Mouse (Mus musculus): ENCODE measurements around the gene Ift88. TPM values are rescaled to one million over a fixed set of nuclear protein-coding genes. Genes with fewer than 3 reads are reported as not detected.
A peak's percentile ranks its signal among the peaks of the same experiment; 100 is the strongest.

Gene Ift88
- total RNA-seq (2015; ENCODE audit: low replicate concordance) (0.58 and 2.7 TPM in 2 replicates), total RNA-seq (2017; ENCODE audit: low replicate concordance) (2.9 TPM in 1 of 2 replicates, not detected in the other)

DNA sequence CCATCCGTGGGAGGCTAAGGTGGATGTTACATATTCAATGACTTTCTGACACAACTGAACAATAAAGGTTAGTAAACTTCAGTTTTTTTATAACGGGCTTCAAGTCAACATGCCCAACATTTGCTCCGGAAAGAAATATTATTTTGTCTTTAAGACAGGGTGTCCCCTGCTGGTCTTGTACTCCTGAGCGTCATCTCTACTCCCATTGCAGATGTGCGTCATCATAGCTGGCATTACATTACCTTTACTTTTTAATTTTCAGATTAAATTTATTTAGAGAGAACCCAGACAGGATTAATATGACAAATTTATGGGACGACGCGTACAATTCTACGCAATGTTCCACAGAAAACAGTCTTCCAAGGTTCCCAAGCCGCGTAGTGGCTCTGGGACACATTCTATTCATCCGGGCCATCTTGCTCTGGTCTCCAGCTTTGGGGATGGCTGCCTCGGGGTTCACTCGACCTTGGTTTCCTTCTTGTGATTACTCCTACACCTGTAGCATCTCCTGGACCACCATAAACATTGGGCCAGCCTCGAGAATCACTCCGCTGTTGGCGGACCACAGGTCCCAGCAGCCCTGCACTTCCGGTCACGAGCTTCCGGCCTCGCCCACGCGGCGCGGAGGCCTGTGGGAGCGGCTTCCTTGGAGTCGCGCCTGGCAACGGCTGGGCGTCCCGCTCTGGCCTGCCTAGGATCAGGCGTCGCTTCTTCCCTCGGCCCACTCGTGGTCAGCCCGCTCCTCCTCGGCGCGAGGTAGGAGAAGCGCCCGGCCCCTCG, at the start of gene Ift88:
TSS of gene Ift88 (plus strand) at position 631 of the 780 bp plus-strand sequence.
- ATAC-seq (replicated peaks; ENCODE audit: low FRiP score, poor library complexity, severe bottlenecking), result peak; percentile 100

DNA sequence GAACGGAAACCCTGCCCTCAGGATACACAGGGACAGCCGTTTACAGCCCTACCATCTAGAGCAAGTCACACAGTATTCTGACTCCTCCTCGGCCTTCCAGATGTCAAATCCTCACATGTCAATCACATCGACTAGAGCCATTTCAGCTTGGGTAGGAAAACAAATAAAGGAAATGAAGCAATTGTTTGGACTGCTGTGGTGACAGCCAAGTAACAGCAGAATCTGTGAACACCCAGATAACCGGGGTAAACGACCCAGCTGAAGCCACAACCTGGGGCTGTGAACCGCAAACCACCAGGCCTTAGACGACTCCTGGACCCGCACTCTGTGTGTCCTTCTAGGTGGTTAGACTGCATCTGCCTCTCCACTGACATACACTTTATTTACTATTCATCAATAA, 48.7 kb upstream of the Ift88 start:
- ATAC-seq (replicated peaks; ENCODE audit: low FRiP score, poor library complexity, severe bottlenecking), result no peak

DNA sequence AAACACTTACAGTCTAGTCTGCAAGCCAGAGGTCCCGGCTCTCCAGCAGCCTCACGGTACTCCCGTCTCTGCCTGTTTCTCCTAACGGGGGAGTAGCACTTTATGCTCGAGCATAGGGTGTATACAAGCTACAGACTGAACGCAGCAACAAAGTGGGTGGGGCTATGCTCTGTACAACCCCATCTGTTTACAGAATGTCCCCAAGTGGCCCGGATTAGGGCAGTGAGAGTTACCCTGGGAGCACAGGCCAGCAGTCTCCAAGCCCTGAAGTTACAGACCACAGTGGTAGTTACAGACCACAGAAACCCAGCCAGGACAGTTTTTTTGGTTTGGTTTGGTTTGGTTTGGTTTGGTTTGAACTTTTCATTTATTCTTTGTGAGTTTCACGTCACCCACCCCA, 47.8 kb upstream of the Ift88 start:
- no peak for ATAC-seq (replicated peaks; ENCODE audit: low FRiP score, poor library complexity, severe bottlenecking)

DNA sequence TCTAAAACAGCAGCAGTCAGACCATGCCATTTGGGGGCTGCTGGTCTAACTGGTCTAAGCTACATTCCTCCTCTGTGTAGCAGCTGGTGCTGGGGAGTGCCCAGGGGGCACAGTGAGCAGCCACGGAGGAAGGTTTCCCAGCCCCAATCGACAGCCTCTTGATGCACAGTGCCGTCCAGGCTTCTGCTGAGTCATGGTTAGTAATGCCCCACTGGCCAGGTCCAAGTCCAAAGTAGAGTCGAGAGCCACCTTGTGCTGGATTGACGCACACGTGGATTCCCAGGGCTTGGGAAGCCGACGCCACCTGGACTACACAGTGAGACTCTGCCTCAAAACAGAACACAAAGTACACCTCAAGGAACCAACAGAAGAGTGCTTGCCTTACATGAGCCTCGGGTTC, 46.9 kb upstream of the Ift88 start:
- ATAC-seq (replicated peaks; ENCODE audit: low FRiP score, poor library complexity, severe bottlenecking), result no peak

DNA sequence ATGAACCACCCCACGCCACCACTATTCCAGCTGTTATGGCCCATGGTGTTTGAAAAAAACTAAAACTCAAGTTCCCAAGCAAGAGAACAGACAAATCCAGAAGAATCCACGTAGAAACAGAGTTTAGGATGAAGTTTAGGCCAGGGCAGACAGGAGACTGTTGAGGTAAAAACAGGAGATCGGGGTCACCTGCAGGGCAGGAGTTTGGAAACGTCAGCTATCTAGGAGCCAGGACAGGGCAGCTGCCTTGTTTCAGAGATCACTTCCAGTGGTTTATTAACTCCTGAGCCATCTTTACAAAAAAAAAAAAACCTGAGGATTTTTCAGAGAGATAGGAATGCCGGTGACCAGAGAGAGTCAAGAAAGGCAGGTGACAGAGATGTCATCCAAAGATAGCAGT, 46.3 kb upstream of the Ift88 start:
- no peak for ATAC-seq (replicated peaks; ENCODE audit: low FRiP score, poor library complexity, severe bottlenecking)

DNA sequence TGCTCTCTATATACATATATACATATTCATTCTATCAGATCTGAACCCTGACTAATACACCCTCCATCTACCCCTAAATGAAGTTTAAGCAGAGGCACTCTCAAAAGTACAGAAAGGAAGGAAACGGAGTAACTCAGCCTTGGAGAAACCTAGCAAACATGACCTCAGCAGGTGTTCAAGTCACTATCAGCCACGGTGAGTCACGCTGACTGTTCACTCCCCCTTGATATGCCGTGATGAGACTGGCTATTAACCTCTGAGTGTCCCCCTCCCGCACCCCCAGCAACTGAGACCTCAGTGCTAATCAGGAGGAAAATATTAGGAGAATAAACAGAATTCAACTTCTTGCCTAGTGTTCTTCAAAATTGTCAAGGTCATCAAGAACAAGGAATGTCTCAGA, 38.2 kb upstream of the Ift88 start:
- ATAC-seq (replicated peaks; ENCODE audit: low FRiP score, poor library complexity, severe bottlenecking), result no peak

DNA sequence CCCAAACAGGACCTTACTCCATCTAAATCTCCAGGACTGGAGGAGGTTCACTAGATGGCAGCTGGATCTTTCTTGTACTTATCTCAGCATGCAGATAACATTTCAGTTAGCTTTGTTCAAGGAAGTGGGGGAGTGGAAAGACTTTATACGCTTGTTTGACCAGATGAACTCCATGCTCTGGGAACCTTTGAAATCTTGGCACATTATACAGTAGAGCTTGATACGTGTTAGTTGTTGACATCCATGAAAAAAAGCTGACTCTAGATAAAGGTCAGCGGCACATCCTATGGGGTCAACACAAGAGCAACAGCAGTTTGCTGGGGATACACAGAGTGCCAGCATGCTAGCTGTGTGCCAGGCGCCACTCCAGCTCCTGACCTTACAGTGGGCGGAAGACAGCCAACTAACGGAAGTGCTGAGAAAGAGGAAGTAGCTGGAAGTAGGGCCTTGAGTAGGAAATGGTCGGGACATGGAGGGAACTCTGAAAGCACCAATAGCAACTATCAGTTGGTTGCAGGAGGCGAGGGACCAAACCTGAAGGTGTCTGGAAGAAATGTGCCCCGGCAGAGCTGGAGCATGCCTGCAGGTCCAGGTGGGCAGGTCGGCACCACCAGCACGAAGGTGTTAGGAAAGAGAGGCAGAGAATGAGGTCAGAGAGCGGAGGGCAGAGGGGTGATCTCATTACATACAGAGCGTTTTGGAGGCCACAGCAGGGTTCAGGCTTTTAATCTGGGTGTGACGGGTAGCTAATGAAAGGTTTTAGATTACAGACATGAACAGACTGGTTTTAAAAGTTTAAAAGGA, 36.9 kb upstream of the Ift88 start:
- no peak for ATAC-seq (replicated peaks; ENCODE audit: low FRiP score, poor library complexity, severe bottlenecking)

DNA sequence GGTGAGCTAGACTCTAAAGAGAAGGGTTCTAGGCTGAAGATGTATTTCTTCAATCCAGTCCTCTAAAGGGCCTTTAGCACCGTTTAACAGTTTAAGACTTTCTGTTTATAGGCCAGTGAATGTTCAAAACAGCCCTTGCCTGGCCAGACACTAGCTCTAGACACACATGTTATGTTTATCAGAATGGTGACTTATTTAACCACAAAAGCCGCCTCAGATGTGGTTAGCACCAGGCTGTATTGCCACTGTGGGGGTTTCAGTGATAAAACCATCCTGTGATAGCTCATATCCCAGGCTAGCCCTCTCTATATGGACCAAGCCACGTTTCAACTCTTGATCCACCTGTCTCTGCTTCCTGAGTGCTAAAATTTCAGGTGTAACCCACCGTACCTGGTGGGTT, 32.2 kb upstream of the Ift88 start:
- no peak for ATAC-seq (replicated peaks; ENCODE audit: low FRiP score, poor library complexity, severe bottlenecking)

DNA sequence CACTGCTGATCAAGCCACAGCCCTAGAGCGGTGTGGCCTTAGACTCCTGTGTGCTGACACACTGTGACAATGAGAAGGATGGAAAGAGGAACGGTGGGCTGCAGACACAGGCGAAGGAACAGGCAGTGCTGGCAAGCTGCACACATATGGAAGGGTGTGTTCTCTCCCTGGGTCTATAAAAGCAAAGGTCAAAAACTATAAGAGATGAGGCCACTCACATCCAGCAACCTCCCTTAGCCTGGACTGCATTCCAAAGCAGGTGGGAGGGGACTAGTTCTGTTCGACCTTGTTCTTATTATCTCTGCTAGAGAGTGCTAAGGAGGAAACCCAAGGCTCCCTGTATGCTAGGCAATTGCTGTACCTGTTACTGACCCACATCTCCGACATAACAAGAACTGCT, 31.6 kb upstream of the Ift88 start:
- ATAC-seq (replicated peaks; ENCODE audit: low FRiP score, poor library complexity, severe bottlenecking), result no peak

DNA sequence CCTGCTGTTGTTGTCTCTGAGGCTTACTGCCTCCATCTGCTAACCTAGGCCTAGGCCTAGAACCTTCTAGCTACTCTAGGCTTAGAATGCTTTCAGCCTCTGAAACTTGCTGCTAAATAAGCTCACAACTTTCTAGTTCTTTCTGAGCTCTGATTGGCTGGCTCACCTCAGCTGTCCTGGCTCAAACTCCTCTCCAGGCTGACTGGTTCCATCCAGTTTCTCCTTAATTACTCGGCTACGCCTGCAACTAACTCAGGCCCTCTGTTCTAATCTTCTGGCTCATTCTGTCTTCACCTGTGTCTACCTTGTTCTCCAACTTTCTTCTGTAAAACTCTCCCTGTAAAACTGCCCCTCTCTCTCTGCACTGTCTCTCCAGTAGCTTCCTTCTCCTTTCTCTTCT, 28.4 kb upstream of the Ift88 start:
- no peak for ATAC-seq (replicated peaks; ENCODE audit: low FRiP score, poor library complexity, severe bottlenecking)

DNA sequence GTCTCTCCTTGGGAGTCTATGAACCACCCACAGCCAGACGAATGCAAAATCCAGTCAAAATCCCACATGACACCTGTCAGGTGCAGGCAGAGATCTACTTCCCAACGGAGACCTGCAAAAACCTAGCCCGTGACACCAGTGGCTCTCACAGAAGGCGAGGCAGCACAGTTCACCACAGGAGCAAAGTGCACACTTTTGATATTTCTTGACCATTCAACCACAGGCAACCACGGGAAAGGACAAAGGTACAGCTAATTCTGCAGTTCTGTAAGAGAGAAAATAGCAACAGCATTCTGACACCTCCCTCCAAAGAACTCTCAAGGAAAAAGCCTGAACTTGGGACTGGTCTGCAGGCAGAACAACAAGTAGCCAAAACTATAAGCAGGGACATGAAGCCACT, 26.6 kb upstream of the Ift88 start:
- ATAC-seq (replicated peaks; ENCODE audit: low FRiP score, poor library complexity, severe bottlenecking), result no peak

DNA sequence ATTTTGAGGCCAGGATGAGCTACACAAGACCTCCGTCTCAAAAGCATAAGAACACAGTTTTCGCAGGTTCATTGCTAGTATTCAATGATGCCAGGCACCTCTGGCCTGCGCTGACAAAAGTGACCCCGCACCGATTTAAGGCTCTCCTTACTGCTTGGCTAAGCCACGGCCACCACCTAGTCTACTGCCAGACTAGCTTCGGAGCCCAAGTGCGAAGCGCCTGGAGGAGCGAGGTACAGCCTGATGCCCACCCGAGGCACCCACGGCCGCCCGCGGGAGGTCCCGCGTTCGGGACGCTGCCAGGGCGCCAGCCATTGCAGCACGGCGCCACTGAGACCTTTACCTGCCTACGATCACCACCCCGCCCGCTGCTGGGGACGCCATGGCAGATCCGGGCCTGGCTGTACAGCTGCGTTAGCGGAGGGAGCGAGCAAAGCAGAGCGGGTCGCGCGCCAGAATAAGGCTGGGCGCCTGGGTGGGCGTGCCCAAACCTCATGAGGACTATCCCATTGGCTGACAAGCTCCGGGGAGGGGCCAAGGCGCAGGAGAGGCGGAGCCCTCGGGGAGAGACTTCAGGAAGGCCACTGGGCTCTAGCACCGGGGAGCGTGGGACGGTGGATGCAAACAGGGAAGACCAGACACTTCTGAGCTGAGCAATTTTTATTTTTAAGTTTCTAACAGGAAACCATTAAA, 25.7 kb upstream of the Ift88 start, which contains the start of gene Cryl1:
TSS of gene Cryl1 (minus strand) at position 465 of the 693 bp plus-strand sequence.
- peak; percentile 99 for ATAC-seq (replicated peaks; ENCODE audit: low FRiP score, poor library complexity, severe bottlenecking)

DNA sequence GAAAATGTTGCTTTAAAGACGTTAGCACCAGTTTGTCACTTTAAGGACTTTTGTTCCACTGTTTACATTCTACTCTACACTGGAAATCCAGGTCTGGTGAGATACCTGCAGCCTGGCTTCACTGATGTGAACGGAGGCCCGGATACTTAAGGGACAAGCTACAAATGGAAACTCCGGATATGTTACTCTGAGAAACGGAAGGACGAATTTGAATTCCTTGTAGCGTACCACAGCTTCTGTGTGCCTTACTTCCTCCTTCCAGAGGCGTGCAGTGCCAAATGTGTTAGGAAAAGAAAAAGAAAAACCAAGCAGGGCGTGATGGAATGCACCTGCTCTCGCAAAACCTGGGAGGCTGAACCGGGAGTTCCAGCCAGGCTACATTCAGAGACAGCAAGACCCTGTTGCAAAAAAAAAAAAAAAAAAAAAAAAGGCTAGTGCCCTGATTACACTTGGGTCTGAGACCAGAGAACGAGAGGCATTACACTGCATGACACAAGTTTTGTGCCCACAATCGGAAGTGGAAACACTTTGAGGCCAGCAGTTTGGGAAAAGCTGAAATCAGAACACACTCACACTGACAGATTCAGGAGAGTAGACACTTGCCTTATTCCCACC, 24.9 kb upstream of the Ift88 start:
- peak; percentile 44 for ATAC-seq (replicated peaks; ENCODE audit: low FRiP score, poor library complexity, severe bottlenecking)

DNA sequence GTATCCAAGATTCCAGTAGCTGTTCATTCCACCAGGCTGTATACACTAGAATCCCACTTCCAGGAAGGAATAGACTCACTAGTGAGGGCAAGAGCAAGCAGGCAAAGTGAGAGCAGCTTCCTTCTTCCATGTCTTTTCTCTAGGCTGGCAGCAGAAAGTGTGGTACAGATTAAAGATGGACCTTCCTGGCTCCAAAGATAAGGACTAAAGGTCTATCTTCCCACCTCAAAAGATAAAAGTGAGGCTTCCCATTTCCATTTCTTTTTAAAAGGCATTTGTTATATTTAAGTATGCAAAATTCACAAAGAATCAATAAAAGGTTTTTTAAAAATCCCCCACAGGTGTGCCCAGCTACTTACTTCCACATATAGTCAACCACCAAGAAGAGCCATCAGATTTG, 21.0 kb upstream of the Ift88 start:
- no peak for ATAC-seq (replicated peaks; ENCODE audit: low FRiP score, poor library complexity, severe bottlenecking)

DNA sequence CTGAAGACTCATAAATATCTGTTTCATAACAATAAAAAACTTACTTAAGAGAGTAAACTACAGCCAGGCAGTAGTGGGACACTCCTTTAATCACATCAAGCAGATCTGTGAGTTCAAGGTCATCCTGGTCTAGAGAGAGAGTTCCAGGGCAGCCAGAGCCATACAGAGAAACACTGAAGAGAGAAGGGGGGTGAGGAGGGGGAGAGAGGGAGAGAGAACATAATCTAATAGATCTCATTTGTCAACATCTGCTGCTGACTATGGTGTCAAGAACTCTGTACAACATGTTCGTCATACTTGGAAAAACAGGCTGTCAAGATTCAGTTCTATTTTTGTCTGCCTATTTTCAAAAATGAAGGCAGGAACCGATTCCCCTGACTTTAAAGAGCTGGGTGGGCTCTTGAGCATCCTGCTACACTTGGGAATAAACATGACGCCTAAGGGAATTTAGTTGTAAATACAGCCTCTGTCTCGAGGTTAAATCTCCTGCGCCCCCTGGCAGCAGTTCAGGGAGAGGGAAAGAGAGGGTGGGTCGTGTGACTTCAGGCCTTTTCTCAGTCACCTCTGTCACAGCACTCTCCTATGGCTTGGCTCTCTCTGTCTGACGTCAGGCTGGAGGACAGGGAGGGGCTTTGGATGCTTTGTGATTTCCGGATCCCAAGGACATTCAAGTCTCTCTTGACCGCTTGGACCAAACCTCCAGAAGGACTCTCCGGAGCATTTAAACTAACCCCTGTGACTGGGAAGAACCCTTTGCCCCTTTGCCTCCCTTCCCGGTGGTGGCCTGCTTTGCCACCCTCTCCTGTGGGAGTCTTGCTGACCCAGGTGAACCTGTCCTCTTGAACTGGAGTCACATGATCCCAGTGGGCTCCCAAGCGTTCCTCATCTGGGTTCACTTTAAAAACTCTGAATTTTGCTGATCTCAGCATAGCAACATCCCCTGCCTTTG, 16.5 kb upstream of the Ift88 start:
- ATAC-seq (replicated peaks; ENCODE audit: low FRiP score, poor library complexity, severe bottlenecking), result no peak

DNA sequence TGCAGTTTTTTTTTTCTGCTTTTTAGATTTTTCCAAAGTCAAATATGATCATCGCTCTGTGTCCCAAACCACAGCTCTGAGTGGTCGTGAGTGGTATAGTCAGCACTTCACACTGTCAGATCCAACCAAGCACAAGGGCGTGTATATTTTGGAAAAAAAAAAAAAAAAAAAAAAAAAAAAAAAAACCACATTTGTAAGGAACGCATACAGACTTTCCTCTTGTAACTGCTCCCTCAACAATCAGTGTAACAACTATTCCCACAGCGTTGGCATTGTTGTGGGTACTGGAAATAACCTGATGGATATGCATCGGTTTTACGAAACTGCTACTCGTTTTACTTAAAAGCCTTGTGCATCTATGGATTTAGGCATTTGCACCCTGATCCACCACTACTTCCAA, 15.8 kb upstream of the Ift88 start:
- ATAC-seq (replicated peaks; ENCODE audit: low FRiP score, poor library complexity, severe bottlenecking), result no peak

DNA sequence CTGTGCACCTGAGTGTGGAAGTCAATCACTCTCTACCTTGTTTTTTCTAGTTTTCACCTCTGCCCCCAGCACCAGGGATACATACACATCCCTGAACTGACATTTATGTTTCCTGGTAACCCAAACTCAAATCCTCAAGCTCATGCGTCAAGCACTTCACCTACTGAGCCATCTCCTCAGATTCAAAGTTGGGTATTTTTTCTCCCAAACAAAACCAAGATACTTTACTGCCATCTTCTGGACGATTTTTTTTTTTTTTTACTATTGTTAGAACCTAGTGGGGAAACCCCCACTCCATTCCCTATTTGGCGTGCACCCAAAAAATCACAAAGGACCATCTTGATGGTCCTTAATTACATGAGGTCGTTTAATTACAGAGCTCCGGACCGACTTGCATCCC, 14.8 kb upstream of the Ift88 start:
- ATAC-seq (replicated peaks; ENCODE audit: low FRiP score, poor library complexity, severe bottlenecking), result no peak

DNA sequence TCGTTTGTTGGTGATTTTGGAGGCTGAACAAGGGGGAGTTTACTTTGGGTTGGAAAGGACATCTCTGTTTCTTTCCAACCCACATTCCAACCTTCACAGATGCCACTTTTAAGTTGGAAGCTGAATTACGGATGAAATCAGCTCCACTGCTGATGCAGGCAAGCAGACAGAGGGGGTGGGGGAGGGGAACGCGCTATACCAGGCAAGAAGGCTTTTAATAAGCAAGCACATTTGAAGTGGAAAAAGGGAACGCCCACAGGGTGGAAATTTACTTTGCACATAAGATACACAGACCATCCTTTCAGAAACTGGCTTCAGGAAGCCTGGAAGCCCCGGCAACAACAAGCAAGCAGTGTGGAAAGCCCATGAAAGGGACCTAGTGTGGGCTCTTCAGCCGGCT, 11.7 kb upstream of the Ift88 start:
- ATAC-seq (replicated peaks; ENCODE audit: low FRiP score, poor library complexity, severe bottlenecking), result no peak

DNA sequence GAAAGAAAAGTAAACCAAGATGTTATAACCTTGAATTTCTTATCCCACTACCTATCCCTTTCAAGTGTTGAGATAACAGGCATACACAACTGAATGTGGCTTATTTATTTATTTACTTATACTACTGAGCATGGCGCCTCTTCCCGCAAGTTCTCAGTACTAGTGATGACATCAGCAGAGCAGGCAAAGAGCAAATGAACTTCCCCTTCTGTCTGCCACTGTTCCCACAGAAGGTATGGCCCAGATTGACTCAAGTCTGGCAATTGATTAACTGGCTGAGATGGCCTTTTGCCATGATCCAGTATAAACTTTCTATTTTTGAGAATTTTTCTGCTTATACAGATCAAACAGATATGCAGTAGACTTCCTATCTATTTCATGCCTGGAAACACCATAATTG, 6.7 kb upstream of the Ift88 start:
- ATAC-seq (replicated peaks; ENCODE audit: low FRiP score, poor library complexity, severe bottlenecking), result no peak

All from erythroblast, adult 5-6 weeks (primary cell).